Mouse (Mus musculus) liver, embryonic 13.5 days (tissue): Measurements from ENCODE around the gene Eif4g2. TPM values are rescaled to one million over a fixed set of nuclear protein-coding genes. Genes with fewer than 3 reads are reported as not detected.

Experiments used
- ATAC-seq: fragments of 200-750 bp; cut with Nextera tagmentation; 2 replicates; pipeline ENCODE4 v1.8.0; 2017; ENCODE audit warnings: low read depth, mild to moderate bottlenecking, moderate number of reproducible peaks, moderate library complexity
- DNase-seq: peaks from one replicate; pipeline ENCODE4 v3.0.0; 2022
- H3K27ac ChIP-seq: fragments of 300-500 bp; sonication (generic); 2 replicates; pipeline ENCODE4 v1.5.1; 2015; ENCODE audit warnings: moderate library complexity, mild to moderate bottlenecking, inconsistent platforms
- H3K27me3 ChIP-seq: fragments of 300-500 bp; sonication (generic); 2 replicates; pipeline ENCODE4 v1.6.1; 2015; ENCODE audit warnings: mild to moderate bottlenecking, inconsistent platforms
- H3K36me3 ChIP-seq: fragments of 300-500 bp; sonication (generic); 2 replicates; pipeline ENCODE4 v1.6.1; 2015; ENCODE audit warnings: mild to moderate bottlenecking, inconsistent platforms
- H3K4me1 ChIP-seq: fragments of 300-500 bp; sonication (generic); replicated peaks from 2 replicates; pipeline ENCODE4 v1.6.1; 2015; ENCODE audit warnings: inconsistent platforms
- H3K4me2 ChIP-seq: fragments of 300-500 bp; sonication (generic); 2 replicates; pipeline ENCODE4 v1.6.1; 2015; ENCODE audit warnings: inconsistent platforms, mild to moderate bottlenecking, moderate library complexity
- H3K4me3 ChIP-seq: fragments of 300-500 bp; sonication (generic); replicated peaks from 2 replicates; pipeline ENCODE4 v1.5.1; 2015; ENCODE audit warnings: mild to moderate bottlenecking, inconsistent platforms
- H3K9ac ChIP-seq: fragments of 300-500 bp; sonication (generic); 2 replicates; pipeline ENCODE4 v1.6.1; 2015; ENCODE audit warnings: mild to moderate bottlenecking, inconsistent platforms
- H3K9me3 ChIP-seq: fragments of 300-500 bp; sonication (generic); replicated peaks from 2 replicates; pipeline ENCODE4 v1.6.1; 2016; ENCODE audit warnings: inconsistent platforms
- WGBS: fragments of 180-500 bp; shearing (Covaris S2); methylation state at CpG from one replicate; pipeline ENCODE4 v1.1.7; 2015; ENCODE audit not compliant: insufficient replicate concordance; 5-methylcytosine and 5-hydroxymethylcytosine counted together
- polyA plus RNA-seq: library from polyadenylated mRNA; unstranded; fragments of >200 nt; fragmentation: Nextera tagmentation; extraction: Ambion mirVana; gene quantifications from 2 replicates; pipeline ENCODE4 v1.2.1, GENCODE M21; 2015

Eif4g2 gene
- polyA plus RNA-seq, 1 experiment from 2014 or later, result 429 TPM

DNA sequence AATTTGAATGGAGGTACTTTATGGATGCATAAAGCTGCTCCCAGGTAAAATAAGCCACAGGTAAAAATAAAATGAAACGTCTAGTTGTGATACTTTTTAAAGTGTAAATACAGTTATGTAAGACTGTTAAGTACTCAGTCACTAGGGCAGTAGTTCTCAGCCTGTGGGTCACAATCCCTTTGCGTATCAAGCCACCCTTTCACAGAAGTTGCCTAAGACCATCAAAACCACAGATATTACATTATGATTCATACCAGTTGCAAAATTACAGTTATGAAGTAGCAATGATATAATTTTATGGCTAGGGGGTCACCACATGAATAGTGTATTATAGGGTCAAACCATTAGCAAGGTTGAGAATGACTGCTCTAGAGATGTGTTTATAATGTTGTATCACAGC is 12.3 kb upstream of the Eif4g2 start:
- peaks cover 6% of the 10 kb centered on the region; the same call in 1 of the 2 replicates for H3K4me1 ChIP-seq
- no peak overlapping the region for H3K27ac ChIP-seq
- no peaks in the 10 kb centered on the region for H3K27me3 ChIP-seq
- DNase-seq (no peak), ATAC-seq (no peak)
- H3K4me3 ChIP-seq, result no peak overlapping the region
- H3K9me3 ChIP-seq, result no peaks in the 10 kb centered on the region
- no peak overlapping the region for H3K9ac ChIP-seq
- no peaks in the 10 kb centered on the region for H3K36me3 ChIP-seq
- 65% methylated on average over 2 of the region's 2 CpGs for WGBS
- H3K4me2 ChIP-seq, result no peak overlapping the region

DNA sequence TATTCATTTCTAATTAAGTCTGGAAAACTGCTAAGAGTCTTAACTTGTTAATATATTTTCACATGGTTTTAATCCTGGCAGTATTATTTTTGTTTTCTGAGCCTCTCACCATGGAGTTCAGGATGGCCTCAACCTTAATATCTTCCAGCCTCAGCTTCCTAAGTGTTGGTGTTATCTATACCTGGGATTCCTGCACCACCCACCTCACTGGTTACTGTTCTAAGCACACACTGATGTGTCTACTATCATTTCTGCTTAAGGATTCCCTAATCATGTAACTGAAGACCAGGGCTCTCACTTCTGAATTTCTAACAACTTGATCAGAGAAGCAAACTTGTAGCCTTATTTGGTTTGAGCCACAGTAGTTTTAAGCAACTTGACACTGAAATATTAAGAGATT is 2.3 kb upstream of the Eif4g2 start:
- Histone ChIP-seq H3K9me3 (no peaks in the 10 kb centered on the region), H3K4me2 (peak overlapping the region; percentile 32; the same call in 1 of the 2 replicates), H3K4me1 (peaks cover 30% of the 10 kb centered on the region), H3K27ac (peak overlapping the region; percentile 56), H3K36me3 (peaks cover 16% of the 10 kb centered on the region), H3K4me3 (no peak overlapping the region), H3K27me3 (no peaks in the 10 kb centered on the region), H3K9ac (no peak overlapping the region)
- peak; percentile 37 for ATAC-seq
- peak; percentile 48 for DNase-seq

DNA sequence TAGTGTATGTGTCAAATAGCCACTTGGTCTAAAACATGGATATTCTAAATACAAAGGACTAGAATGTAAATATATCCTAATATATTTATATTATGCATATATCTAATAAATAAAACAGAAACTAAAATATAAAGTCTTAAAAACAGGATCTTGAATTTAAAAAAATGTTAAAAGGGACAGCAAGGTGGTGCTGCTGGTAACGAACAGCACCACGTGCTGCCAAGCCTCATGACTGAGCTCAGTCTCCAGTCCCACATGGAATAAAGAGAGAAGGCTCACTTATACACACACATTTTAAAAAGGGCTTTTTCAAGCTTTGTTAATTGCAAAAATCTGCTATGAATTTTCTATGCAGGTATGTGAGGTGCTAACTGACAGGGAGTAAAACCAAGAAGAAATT is 1.6 kb upstream of the Eif4g2 start:
- WGBS, result 54% methylated on average over 2 of the region's 2 CpGs
- H3K4me2 ChIP-seq, result peak overlapping the region; percentile 46

GRCm38 (mm10) chr7:111083733-111084120 is 897 bp upstream of the Eif4g2 start:
- Histone ChIP-seq H3K27ac (peak overlapping the region; percentile 99), H3K4me3 (peak overlapping the region; percentile 100)
- whole genome bisulfite sequencing, result 5% methylated on average over 4 of the region's 4 CpGs

More for the DNA sequence above, 1.6 kb upstream of the Eif4g2 start:
- Histone ChIP-seq H3K9me3 (no peaks in the 10 kb centered on the region), H3K27ac (peak overlapping the region; percentile 72), H3K9ac (0 out of 2 replicates have a peak overlapping the region, but pooled peaks have one; percentile 43), H3K27me3 (no peaks in the 10 kb centered on the region), H3K36me3 (peaks cover 23% of the 10 kb centered on the region), H3K4me1 (peaks cover 37% of the 10 kb centered on the region), H3K4me3 (no peak overlapping the region; the same call in 1 of the 2 replicates)
- no peak for ATAC-seq
- no peak for DNase-seq

DNA sequence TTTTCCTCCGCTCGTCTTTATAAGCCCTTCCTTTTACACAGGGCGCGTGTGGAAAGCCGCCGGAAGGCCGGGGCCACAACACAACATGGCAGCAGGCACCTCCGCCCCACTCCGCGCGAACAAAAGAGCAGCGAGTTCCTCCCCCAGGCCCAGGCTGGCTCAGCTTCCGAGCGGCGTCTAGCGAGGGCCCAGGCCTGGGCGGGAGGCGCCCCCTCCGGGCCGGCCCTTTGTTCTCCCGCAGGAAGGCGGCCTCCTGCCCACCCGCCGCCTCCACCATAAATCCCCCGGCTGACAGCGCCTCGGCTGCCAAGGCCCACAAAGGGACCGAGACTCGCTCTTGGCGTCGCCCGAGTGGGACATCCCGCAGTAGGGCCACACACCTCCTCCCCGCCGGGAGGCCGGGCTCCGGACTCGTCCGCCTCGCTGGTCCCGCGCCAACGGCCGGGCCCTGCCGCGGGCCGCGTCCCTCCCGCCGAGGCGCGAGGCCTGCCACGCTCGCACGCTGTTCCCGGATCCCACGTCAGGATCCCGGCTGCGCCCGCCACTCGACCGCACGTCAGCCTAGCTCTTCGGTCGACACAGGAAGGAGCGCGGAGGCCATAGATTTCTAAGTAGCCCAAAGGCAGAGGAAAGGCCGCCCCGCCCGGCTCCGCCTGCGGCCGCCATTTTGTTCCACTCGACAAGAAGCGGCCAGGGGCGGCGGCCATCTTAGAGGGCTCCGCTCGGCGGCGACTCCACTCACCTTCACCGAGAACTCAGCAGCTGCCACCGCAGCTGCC is 598 bp downstream of the Eif4g2 start:
- H3K36me3 ChIP-seq, result peaks cover 44% of the 10 kb centered on the region
- H3K4me2 ChIP-seq, result peak overlapping the region; percentile 94
- peak overlapping the region; percentile 100 for H3K9ac ChIP-seq
- H3K9me3 ChIP-seq, result no peaks in the 10 kb centered on the region
- peak; percentile 68 for ATAC-seq
- DNase-seq, result peak; percentile 70
- peaks cover 41% of the 10 kb centered on the region for H3K4me1 ChIP-seq
- H3K27me3 ChIP-seq, result no peaks in the 10 kb centered on the region
- under 1% methylated on average over 82 of the region's 83 CpGs for WGBS
- peak overlapping the region; percentile 100 for H3K4me3 ChIP-seq
- H3K27ac ChIP-seq, result peak overlapping the region; percentile 98

More at GRCm38 (mm10) chr7:111083733-111084120, 897 bp upstream of the Eif4g2 start:
- Histone ChIP-seq H3K4me2 (peak overlapping the region; percentile 75), H3K9me3 (no peaks in the 10 kb centered on the region), H3K4me1 (peaks cover 40% of the 10 kb centered on the region), H3K9ac (peak overlapping the region; percentile 93), H3K36me3 (peaks cover 30% of the 10 kb centered on the region), H3K27me3 (no peaks in the 10 kb centered on the region)
- ATAC-seq (no peak), DNase-seq (no peak)

DNA sequence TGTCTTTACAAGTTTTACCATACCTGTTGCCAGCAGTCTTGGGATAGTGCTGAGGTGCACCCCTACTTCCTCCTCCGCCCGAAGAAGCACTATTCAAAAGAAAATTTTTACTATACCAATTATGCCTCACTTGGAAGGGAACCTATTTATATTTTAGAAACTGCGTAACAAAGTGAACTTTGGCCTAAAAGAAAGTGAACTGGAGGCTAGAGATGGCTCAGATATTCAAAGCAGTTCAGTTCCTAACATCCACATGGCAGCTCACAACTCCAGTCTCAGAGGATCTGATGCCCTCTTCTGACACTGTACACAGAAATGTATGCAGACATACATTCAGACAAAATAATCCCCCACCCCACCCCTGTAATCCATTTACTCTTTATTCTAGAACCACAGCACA is 2.0 kb downstream of the Eif4g2 start:
- Histone ChIP-seq H3K36me3 (peaks cover 58% of the 10 kb centered on the region), H3K9me3 (no peaks in the 10 kb centered on the region), H3K4me3 (peak overlapping the region; percentile 100), H3K4me1 (peaks cover 37% of the 10 kb centered on the region), H3K9ac (peak overlapping the region; percentile 100), H3K27me3 (no peaks in the 10 kb centered on the region), H3K27ac (peak overlapping the region; percentile 98), H3K4me2 (peak overlapping the region; percentile 94)
- ATAC-seq, result no peak
- no peak for DNase-seq
- 73% methylated on average over 3 of the region's 3 CpGs for WGBS

GRCm38 (mm10) chr7:111080026-111080425 is 2.8 kb downstream of the Eif4g2 start:
- Histone ChIP-seq H3K9ac (peak overlapping the region; percentile 100), H3K27ac (peak overlapping the region; percentile 27; the same call in 1 of the 2 replicates), H3K4me3 (peak overlapping the region; percentile 100), H3K4me2 (peak overlapping the region; percentile 94), H3K36me3 (peaks cover 65% of the 10 kb centered on the region), H3K9me3 (no peaks in the 10 kb centered on the region), H3K4me1 (peaks cover 29% of the 10 kb centered on the region), H3K27me3 (no peaks in the 10 kb centered on the region)
- DNase-seq, result no peak
- WGBS, result 82% methylated on average over 8 of the region's 8 CpGs
- ATAC-seq, result no peak

DNA sequence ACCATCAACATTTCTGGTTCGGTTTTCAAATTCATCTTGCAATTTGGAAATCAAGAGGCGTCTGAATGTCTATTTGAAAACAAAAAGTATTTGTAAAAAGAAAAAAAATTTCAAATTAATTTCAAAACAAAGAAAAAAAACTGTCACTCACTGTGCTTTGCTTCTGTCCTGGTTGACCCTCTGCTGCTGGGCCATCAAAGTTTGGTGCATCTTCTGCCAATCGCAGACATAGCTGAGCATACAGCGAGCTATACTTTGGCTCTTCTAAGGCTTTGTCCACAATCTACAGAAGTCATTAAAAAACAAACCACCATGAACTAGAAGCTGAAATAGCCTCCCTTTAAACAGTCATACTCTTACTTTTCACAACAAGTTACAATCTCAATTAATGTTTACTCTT is 4.6 kb downstream of the Eif4g2 start:
- Histone ChIP-seq H3K4me2 (no peak overlapping the region), H3K27me3 (no peaks in the 10 kb centered on the region), H3K36me3 (peaks cover 81% of the 10 kb centered on the region), H3K9ac (no peak overlapping the region), H3K27ac (no peak overlapping the region), H3K4me3 (no peak overlapping the region), H3K9me3 (no peaks in the 10 kb centered on the region), H3K4me1 (peaks cover 24% of the 10 kb centered on the region)
- DNase-seq (no peak), ATAC-seq (no peak)
- WGBS, result 96% methylated on average over 4 of the region's 4 CpGs

DNA sequence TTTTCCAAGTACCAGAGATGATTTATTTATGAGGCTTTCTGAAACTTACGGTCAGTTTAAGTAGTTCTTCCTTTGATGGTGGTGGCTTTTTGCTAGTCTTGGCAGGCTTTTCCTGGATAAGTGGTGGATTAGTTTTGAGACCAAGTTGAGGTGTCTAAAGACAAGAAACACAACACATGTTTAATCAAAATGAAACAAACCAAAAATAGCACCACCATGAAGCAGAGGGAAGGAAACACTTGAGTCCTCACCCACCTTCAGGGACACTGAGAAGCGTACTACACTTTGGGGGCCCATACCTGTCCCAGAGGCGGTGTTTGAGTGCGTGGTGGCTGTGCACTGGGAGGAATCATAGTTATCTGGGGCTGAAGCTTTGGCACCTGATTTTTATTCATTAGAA is 7.5 kb downstream of the Eif4g2 start:
- Histone ChIP-seq H3K9ac (no peak overlapping the region), H3K36me3 (peaks cover 94% of the 10 kb centered on the region), H3K27me3 (no peaks in the 10 kb centered on the region), H3K4me1 (peaks cover 12% of the 10 kb centered on the region), H3K9me3 (no peaks in the 10 kb centered on the region), H3K27ac (no peak overlapping the region), H3K4me3 (no peak overlapping the region), H3K4me2 (no peak overlapping the region)
- no peak for ATAC-seq
- WGBS, result 94% methylated on average over 4 of the region's 4 CpGs
- DNase-seq, result no peak

DNA sequence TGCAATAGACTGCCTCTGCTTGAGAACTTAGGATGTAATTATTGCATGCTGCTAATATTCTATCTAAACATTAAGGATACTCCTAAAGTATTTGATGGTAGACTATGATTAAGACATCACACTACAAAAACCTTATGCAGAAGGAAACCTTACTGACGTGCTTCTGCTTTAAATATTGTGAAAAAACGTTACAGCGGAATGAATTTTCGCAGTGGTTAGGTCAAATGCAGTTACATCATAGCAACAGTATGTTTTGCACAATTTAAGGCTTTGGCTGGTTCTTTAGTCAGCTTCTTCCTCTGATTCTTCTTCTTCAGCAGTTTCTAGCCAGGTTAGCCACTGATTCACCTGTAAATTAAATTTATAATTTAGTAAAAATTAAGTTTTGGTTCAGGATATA is 10.4 kb downstream of the Eif4g2 start:
- H3K9me3 ChIP-seq, result peaks cover 12% of the 10 kb centered on the region; the same call in 1 of the 2 replicates
- no peak overlapping the region for H3K27ac ChIP-seq
- 90% methylated on average over 4 of the region's 4 CpGs for WGBS
- ATAC-seq (no peak), DNase-seq (no peak)
- no peak overlapping the region for H3K9ac ChIP-seq
- no peak overlapping the region for H3K4me2 ChIP-seq
- peaks cover 95% of the 10 kb centered on the region for H3K36me3 ChIP-seq
- H3K4me1 ChIP-seq, result no peaks in the 10 kb centered on the region
- H3K27me3 ChIP-seq, result no peaks in the 10 kb centered on the region
- no peak overlapping the region for H3K4me3 ChIP-seq

GRCm38 (mm10) chr7:111070167-111070496 is 12.7 kb downstream of the Eif4g2 start:
- ATAC-seq (peak; percentile 23), DNase-seq (no peak)
- H3K4me3 ChIP-seq, result no peak overlapping the region
- 93% methylated on average over 2 of the region's 2 CpGs for WGBS
- peaks cover 75% of the 10 kb centered on the region for H3K36me3 ChIP-seq
- H3K27ac ChIP-seq, result no peak overlapping the region
- no peaks in the 10 kb centered on the region for H3K27me3 ChIP-seq
- H3K9me3 ChIP-seq, result peaks cover 12% of the 10 kb centered on the region; the same call in 1 of the 2 replicates
- no peaks in the 10 kb centered on the region for H3K4me1 ChIP-seq
- no peak overlapping the region for H3K9ac ChIP-seq
- H3K4me2 ChIP-seq, result no peak overlapping the region
